Mouse (Mus musculus) ES-CJ7 (cell line): ENCODE data around the gene Hivep3.

Experiments
- DNase-seq: peaks from one replicate; pipeline ENCODE4 v3.0.0; 2011; ENCODE audit warnings: low read depth, low spot score

Hivep3 gene

DNA sequence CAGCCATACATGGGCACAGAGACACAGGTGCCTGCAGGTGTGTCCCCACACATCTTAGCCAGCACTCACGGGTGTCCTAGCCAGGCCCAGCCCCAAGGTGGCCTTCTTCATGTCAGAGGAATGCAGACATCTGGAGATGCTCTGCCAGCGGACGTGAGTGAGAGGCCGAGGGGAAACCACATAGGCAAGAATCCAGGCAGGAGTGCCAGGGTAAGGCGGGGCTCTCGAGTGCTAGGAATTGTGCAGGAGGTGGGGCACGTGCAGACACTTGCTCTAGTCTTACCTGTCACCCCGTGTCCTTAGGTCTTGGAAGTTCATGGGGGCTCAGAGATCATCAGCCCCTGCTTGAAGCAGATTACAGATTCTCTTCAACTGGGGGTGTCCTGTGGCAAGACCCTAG, 412.3 kb downstream of the Hivep3 start:
- no peak for DNase-seq

DNA sequence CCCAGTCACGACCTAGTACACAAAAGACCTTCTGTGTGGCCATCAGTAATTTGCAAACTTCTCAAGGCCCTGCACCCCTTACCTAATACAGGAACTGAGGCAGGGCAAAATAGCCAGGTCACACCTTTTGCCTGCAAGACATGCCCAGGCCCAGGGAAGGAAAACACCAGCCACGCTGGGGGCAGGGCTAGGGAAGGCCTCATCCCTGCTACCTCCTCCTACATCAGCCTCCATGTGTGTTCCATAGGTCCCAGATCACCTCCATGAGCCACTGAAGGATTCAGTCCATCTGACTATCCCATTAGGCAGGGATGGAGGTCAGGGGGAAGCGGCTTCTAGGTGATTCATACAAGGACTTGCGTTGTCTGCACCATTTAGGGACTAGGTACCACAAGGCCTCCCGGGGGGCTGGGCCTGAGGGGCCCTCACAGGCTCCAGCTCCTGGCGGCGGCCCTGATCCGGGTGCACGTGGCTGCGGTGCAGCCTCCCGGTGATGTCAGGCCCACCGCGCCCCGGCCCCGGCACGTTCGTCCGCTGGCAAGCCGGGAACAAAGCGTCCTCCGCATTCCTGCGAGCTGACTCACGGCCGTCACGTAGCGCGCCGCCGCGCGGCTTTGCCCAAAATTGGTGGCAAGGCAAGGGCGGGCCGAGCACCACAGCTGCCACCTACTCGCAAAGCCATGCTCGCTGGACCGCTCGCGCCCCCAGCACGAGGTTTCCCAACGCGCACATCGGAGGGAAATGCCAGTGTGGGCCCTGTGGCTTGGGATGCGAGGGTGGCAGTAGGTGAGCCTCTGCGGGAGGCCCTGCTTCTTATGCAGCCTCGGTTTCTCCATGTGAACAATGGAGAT, 414.9 kb downstream of the Hivep3 start:
- DNase-seq: peak; percentile 58

DNA sequence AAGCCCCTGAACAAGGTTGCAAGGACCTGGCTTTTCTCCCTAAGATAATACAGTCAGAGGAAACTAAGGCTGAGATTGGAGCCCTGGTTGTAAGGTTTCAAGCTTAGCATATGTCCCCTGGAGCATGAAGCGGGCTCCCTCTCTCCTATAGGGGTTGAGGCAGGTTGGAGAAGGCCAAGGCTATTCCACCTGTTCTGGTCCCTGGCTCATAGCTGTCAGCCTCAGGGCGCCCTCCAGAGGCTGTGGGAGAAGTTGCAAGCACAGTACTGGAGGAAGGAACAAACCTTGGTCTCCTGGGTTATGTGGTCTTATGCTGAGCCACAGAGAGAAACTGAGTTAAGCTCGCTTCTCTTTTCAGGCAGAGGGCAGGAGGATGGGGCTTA, 415.5 kb downstream of the Hivep3 start:
- peak; percentile 77 for DNase-seq

- DNase-seq: no peak
These were observed 416.8 kb downstream of the Hivep3 start for GRCm38 (mm10) chr4:120150345-120150920.

- DNase-seq: no peak
These were observed 418.3 kb downstream of the Hivep3 start for GRCm38 (mm10) chr4:120151906-120152305.

DNA sequence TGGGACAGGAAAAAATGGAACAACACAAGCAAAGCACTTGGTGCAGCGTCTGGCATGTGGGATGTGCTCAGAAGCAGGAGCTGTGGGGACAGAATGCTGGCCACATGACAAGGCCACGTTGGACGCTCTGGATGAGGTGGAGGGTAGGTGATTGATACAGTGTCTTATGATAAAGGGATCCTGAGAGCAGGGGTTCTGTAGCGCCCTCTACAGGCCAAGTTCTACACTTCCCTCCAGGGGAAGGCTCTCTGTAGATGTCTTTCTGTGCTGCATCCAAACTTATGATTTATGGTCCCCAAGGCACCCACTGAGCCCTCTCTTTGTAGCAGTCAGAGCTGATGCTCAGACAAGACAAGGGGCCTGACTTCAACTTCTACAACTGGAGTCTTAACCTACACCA, 419.1 kb downstream of the Hivep3 start:
- no peak for DNase-seq

DNA sequence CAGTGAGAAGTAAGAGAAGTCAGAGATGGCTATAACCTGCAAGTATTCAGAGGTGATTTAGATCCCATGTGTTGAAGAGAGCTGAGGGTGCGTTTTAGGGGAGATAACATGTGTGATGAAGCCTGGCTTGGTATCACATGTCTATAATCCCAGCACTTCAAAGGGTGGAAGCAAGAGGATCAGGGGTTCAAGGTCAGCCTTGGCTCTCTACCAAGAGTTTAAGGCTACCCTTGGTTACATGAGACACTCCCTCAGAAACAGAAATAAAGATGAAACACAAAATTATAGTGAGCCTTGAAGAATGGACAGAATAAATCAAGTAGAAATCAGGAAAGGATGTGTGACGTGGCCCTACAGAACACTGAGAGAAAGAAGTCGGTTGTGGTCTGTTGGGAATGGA, 420.2 kb downstream of the Hivep3 start:
- DNase-seq: no peak

DNA sequence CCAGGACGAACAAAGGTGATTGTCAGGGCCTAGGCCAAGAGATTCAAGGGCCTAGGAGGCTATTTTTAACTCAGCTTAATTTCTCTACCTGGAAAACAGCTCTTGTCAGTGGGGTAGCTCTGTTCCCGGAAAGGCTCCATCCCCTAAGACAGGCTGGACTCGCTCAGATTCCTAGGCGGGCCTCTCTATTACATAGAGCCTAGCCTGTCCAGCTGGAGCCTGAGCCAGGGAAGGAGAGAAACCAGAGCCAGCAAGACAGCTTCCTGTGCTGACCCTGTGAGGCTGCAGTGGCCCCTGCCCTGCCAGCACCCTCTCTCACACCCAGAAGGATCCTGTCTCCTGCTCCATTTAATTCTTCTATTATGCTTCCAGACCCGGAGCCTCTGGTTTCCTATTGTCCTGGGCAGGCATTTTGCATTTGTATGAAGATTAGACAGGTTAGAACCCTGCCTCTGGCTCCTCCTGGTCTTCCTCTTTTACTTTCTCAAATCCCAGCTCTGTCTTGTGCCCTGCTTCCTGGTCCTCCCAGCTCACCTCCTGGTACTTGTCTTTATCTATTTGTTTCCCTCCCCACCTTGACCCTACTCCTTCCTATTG, 425.2 kb downstream of the Hivep3 start:
- peak; percentile 56 for DNase-seq

GRCm38 (mm10) chr4:120161166-120161949, 427.8 kb downstream of the Hivep3 start, which contains the start of gene Edn2:
TSS of gene Edn2 (plus strand) at chr4:120161206.
- DNase-seq: peak; percentile 11

DNA sequence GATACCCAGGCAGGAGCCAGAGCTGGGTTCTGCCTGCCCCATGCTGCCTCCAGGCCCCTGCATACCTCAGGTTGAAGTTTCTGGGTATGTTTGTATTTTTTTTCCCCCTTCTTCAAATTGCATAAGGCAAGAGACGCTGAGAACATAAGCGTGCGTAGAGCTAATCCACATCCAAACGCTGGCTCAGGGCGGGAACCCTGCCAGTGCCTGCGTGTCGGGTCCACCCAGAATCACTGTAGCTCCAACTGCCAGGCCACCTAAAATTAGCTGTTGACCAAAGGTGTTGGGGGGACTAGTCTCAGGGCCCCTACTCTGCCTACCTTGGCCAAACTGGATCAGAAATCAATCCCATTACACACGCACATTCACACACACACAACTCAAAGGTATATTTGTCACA, 429.0 kb downstream of the Hivep3 start:
- DNase-seq: no peak

DNA sequence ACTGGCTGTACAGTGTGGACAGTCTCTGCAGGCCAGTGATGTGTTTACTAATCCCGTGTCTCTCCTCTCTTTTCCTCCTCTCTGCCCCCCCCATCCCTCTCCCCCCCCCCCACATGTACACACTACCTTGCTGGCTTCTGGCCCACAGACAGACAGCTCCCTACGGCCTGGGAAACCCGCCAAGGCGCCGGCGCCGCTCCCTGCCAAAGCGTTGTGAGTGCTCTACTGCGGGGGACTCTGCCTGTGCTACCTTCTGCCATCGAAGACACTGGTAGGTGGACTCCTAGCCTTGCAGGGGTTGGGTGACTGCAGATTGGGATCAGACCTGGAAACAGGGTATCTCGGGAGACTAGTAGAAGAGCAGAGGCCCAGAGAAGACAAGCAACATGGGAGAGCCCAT, 429.7 kb downstream of the Hivep3 start:
- no peak for DNase-seq

- DNase-seq: no peak
These were observed 430.7 kb downstream of the Hivep3 start for GRCm38 (mm10) chr4:120164316-120164715.

GRCm38 (mm10) chr4:120167778-120168177, 434.2 kb downstream of the Hivep3 start:
- DNase-seq: no peak

GRCm38 (mm10) chr4:120168346-120168745, 434.8 kb downstream of the Hivep3 start:
- no peak for DNase-seq

DNA sequence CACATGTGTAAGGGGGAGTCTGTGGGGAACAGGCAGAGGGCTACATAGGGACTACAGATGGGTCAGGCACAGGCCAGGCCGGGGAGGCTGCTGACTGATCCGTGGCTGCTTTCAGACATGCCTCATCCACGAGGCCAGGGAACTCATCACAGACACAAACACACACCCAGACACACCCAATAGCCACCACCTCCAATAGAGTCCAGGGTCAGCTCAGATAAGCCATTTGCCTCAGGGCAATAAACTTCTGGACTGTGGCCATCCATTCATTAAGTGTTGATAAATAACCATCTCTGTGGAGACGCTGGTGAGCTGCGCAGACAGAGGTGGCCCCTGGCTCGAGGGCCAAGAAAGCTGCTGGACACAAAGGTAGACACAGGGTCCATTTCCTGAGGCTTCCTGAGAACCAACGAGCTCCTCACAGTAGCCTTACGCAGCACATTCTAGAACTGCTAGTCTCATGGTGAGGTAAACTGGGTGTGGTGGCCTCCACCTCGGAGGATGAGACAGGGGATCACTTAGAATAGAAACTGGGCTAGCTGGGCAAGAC, 436.9 kb downstream of the Hivep3 start:
- no peak for DNase-seq

DNA sequence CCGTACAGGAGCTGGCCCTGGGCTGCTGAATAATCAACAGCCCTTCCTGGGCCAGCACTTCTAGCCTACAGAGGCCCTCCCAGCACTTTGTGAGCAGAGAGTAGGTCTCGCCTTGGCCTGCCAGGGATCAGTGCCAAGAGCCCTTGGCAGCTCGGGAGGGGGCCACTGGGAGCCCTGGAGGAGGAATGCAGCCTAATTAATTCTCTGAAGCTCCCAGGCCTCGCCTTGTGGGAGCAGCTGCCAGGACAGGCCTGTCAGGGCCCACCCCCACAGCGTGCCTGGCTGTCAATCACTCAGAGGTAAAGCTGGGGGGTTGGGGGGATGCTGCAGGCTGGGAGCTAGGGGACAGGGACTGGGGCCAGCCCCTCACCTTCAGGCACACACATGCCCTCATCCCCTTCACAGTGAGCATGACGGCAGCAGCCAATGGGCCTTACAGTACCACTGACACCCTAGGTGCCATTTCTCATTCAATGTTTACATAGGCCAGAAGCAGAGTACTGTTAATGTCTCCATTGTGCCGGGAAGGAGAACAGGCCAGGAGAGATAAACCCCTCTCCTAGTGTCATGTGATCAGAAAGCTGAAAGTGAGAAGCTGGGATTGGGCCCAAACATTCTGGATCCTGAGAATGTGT, 438.6 kb downstream of the Hivep3 start:
- no peak for DNase-seq

GRCm38 (mm10) chr4:120179123-120179522, 445.5 kb downstream of the Hivep3 start:
- DNase-seq: no peak

DNA sequence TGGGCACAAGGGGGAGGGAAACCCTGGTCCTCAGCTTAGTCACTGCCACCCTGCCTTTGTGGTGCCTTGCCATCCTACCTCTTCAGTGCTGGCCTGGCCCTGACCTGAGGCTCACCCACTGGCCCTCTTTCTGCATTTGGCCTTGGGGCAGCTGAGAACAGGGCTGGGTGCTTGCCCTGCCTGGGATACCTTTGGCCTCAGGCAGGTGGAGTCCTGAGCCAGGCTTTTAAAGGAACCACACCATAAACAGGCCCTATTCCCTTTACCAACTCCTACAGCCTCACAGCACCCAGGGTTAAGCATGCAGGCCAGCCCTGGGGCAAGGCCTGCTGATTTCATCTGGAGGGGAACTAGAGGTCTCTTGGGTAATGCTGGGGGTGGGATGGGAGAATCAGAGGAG, 447.0 kb downstream of the Hivep3 start:
- DNase-seq: no peak

DNA sequence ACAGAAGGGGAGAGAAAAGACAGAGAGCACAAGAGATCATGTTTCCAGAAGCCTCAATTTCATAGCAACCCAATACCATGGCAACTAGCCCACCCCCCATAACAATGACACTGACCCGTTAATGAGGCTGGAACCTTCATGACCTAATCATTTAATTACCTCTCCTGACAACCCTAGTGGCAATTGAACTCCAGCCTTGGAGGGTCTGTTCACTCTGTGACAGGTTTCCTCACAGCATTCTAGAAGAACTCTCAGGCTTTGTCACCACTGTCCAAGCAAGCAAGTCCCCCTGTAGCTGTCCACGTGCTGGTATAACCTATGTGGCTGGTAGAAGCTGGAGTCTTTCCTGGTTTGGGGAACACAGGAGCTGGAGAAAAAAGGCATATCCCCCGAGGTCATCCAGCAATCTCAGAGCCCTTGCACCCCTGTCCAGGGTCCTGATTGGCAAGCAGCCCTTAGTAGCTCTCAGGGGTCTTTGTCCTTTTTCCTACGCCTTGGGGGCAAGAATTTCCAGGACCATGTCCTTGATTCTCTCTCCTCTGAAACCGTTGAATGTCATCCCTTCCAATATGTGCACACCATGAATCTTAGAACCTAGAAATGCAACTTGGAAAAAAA, 450.9 kb downstream of the Hivep3 start:
- DNase-seq: peak; percentile 19

DNA sequence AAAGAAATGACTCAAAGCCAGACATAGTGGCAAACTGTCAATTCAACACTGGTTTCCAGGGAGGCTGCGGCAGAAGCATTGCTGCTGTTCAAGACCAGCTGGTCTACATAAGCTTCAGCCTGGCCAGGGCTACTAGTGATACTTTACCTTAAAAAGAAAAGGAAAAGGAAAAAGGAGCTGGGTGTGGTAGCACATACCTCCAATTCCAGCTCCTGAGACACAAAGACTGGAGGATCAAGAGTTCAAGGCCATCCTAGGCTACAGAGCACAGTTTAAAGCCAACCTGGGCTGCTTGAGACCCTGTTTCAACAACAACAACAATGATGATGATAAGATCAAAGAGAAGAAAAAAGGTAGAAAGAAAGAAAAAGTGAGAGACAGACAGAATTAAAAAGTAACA, 452.9 kb downstream of the Hivep3 start:
- peak; percentile 51 for DNase-seq

- DNase-seq: peak; percentile 68
These were observed 453.4 kb downstream of the Hivep3 start for GRCm38 (mm10) chr4:120186934-120187333.
